Comparison of ENCODE assay signal across 12 mouse cellular contexts in the genomic region with DNA sequence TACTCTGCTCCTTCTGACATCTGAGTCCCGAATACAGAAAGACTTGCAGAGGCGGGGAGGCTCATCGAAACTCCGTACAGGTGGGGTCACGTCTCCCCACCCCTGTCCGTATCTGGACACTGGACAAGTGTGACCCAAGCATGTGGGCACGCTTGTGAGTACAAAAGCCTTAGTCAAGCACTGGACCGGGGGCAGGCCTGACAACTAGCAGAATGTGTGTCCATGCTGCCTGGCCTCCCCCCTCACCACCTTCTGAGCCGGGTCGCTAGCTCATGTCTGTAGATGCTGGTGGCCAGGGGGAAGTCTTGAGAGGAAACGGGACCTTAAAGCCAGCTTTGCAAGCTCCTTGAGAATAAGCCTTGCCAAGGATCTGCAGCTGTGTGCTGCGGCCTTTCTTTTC. TPM values are rescaled to one million over a fixed set of nuclear protein-coding genes. Genes with fewer than 3 reads are reported as not detected.
DNase-seq lines count a peak whose midpoint lies in the region; ATAC-seq and TF ChIP-seq lines count a peak whose summit lies in the region.
"Had no signal": no experiment of that assay in that cellular context is flagged by ENCODE, and none has a peak within 500 bp of the region (broad histone marks: within the 10 kb centered on the region; RNA-seq: fewer than 3 reads in every experiment).

No protein-coding gene starts in this region.

- WGBS in forebrain, embryonic 10.5 days, result 65% methylated on average over 12 of the region's 12 CpGs
- WGBS in forebrain, embryonic 14.5 days, result 63% methylated on average over 12 of the region's 12 CpGs
- 61% methylated on average over 12 of the region's 12 CpGs for WGBS in intestine, embryonic 16.5 days
- WGBS in intestine, embryonic 15.5 days, result 59% methylated on average over 12 of the region's 12 CpGs
- 58% methylated on average over 12 of the region's 12 CpGs for WGBS in thymus, adult 2 months

- H3K4me1 ChIP-seq in forebrain, embryonic 10.5 days, result peaks cover 87% of the 10 kb centered on the region
- H3K4me1 ChIP-seq in forebrain, embryonic 14.5 days (ENCODE audit: control insufficient read depth, insufficient read depth, low read length), result peaks cover 42% of the 10 kb centered on the region
- peaks cover 71% of the 10 kb centered on the region for H3K4me1 ChIP-seq in intestine, embryonic 16.5 days (ENCODE audit: control insufficient read depth, insufficient read depth, low read length)
- peaks cover 61% of the 10 kb centered on the region for H3K4me1 ChIP-seq in intestine, embryonic 15.5 days (replicated peaks)
- H3K4me1 ChIP-seq in thymus, adult 2 months (replicated peaks; ENCODE audit: control insufficient read depth, insufficient read depth, low read length), result peaks cover 67% of the 10 kb centered on the region

- no peak overlapping the region for H3K4me2 ChIP-seq in forebrain, embryonic 14.5 days (ENCODE audit: low read length)
- no peak overlapping the region for H3K4me2 ChIP-seq in intestine, embryonic 16.5 days (ENCODE audit: low read depth, low read length)
- H3K4me2 ChIP-seq in intestine, embryonic 15.5 days (replicated peaks), result no peak overlapping the region

- no peak for DNase-seq in forebrain, embryonic 10.5 days (ENCODE audit: extremely low spot score, low spot score)
- DNase-seq in forebrain, embryonic 14.5 days (ENCODE audit: low spot score), result no peak
- no peak for DNase-seq in thymus, adult 2 months
- no peak for DNase-seq in thymus, adult 18-20 months
- DNase-seq in urinary bladder, adult 18-20 months (ENCODE audit: low spot score in 2 of 2), result no peak
- no peak for DNase-seq in yolk sac, embryonic 10.5 days (ENCODE audit: low spot score)
- DNase-seq: cerebellum, adult 2 months; kidney, postnatal 14 days; layer of hippocampus, postnatal 36 days; spleen, adult 18-20 months had no signal

- TF ChIP-seq POLR2A in thymus, adult 2 months (IDR thresholded peaks at IDR 0.05; ENCODE audit: control insufficient read depth, extremely low read depth, insufficient read depth, low read length, poor library complexity), result no peak

- no peak overlapping the region for H3K4me3 ChIP-seq in forebrain, embryonic 10.5 days
- no peak overlapping the region for H3K4me3 ChIP-seq in forebrain, embryonic 14.5 days (ENCODE audit: low read depth, low read length)
- H3K4me3 ChIP-seq in intestine, embryonic 16.5 days (ENCODE audit: low read length), result no peak overlapping the region
- H3K4me3 ChIP-seq in intestine, embryonic 15.5 days (replicated peaks), result no peak overlapping the region
- no peak overlapping the region for H3K4me3 ChIP-seq in thymus, adult 2 months (ENCODE audit: control insufficient read depth, insufficient read depth, low read length)

- no peak for TF ChIP-seq CTCF in thymus, adult 2 months (IDR thresholded peaks at IDR 0.05; ENCODE audit: borderline replicate concordance, control insufficient read depth, extremely low read depth, insufficient read depth, low read length, poor library complexity)

- H3K9ac ChIP-seq in forebrain, embryonic 14.5 days (ENCODE audit: low read length), result no peak overlapping the region; the same call in 1 of the 2 replicates
- H3K9ac ChIP-seq in intestine, embryonic 16.5 days (ENCODE audit: low read depth, low read length), result 0 out of 2 replicates have a peak overlapping the region, but pooled peaks have one; percentile 6
- H3K9ac ChIP-seq in intestine, embryonic 15.5 days, result no peak overlapping the region

- peaks cover 26% of the 10 kb centered on the region for H3K36me3 ChIP-seq in forebrain, embryonic 10.5 days (replicated peaks)
- H3K36me3 ChIP-seq in forebrain, embryonic 14.5 days (ENCODE audit: control insufficient read depth, insufficient read depth, low read length), result peaks cover 8% of the 10 kb centered on the region
- H3K36me3 ChIP-seq in intestine, embryonic 16.5 days (ENCODE audit: control insufficient read depth, insufficient read depth, low read length), result 0 out of 2 replicates have a peak, but pooled peaks cover 2% of the 10 kb centered on the region
- H3K36me3 ChIP-seq in intestine, embryonic 15.5 days, result peaks cover 4% of the 10 kb centered on the region; the same call in 1 of the 2 replicates
- no peaks in the 10 kb centered on the region for H3K36me3 ChIP-seq in thymus, adult 2 months (ENCODE audit: control insufficient read depth, insufficient read depth, low read length)

- H3K27ac ChIP-seq in forebrain, embryonic 10.5 days, result peak overlapping the region; percentile 89
- H3K27ac ChIP-seq in forebrain, embryonic 14.5 days (ENCODE audit: low read depth, low read length), result no peak overlapping the region
- H3K27ac ChIP-seq in intestine, embryonic 16.5 days (ENCODE audit: low read length), result 0 out of 2 replicates have a peak overlapping the region, but pooled peaks have one; percentile 14
- no peak overlapping the region for H3K27ac ChIP-seq in intestine, embryonic 15.5 days
- H3K27ac ChIP-seq in thymus, adult 2 months (ENCODE audit: control insufficient read depth, insufficient read depth, low read length), result peak overlapping the region; percentile 27; the same call in 1 of the 2 replicates

- H3K9me3 ChIP-seq in forebrain, embryonic 10.5 days, result no peaks in the 10 kb centered on the region
- no peaks in the 10 kb centered on the region for H3K9me3 ChIP-seq in forebrain, embryonic 14.5 days (replicated peaks; ENCODE audit: control insufficient read depth, low read length)
- no peaks in the 10 kb centered on the region for H3K9me3 ChIP-seq in intestine, embryonic 16.5 days (ENCODE audit: control insufficient read depth, low read length)
- H3K9me3 ChIP-seq in intestine, embryonic 15.5 days, result no peaks in the 10 kb centered on the region

- H3K27me3 ChIP-seq in forebrain, embryonic 10.5 days (ENCODE audit: poor library complexity, severe bottlenecking), result no peaks in the 10 kb centered on the region
- H3K27me3 ChIP-seq in forebrain, embryonic 14.5 days (replicated peaks; ENCODE audit: control insufficient read depth, insufficient read depth, low read length), result no peaks in the 10 kb centered on the region
- H3K27me3 ChIP-seq in intestine, embryonic 16.5 days (replicated peaks; ENCODE audit: control insufficient read depth, insufficient read depth, low read length), result no peaks in the 10 kb centered on the region
- H3K27me3 ChIP-seq in intestine, embryonic 15.5 days (replicated peaks), result no peaks in the 10 kb centered on the region
- H3K27me3 ChIP-seq in thymus, adult 2 months (ENCODE audit: control insufficient read depth, insufficient read depth, low read length), result no peaks in the 10 kb centered on the region

- ATAC-seq in forebrain, embryonic 14.5 days, result no peak
- no peak for ATAC-seq in intestine, embryonic 16.5 days
- no peak for ATAC-seq in intestine, embryonic 15.5 days

RNA-seq across cellular contexts. Expression of a gene that starts 10.6 kb away (rescaled TPM):
- 59.3 and 66.1 TPM in 2 replicates for polyA plus RNA-seq in forebrain, embryonic 10.5 days (2016; fragmentation: Nextera tagmentation; extraction: Ambion mirVana)
- 42.6 and 44.3 TPM in 2 replicates for polyA plus RNA-seq in forebrain, embryonic 14.5 days (2014; fragmentation: Nextera tagmentation; extraction: Ambion mirVana)
- polyA plus RNA-seq in intestine, embryonic 16.5 days (2015; fragmentation: Nextera tagmentation; extraction: Ambion mirVana), result 81.0 and 95.2 TPM in 2 replicates
- 89.5 and 108 TPM in 2 replicates for polyA plus RNA-seq in intestine, embryonic 15.5 days (2015; fragmentation: Nextera tagmentation; extraction: Ambion mirVana)
- polyA plus RNA-seq in thymus, adult 2 months (2012; rRNA removed), result 466 and 519 TPM in 2 replicates

Comparison
In these comparisons a context has a peak if more than half of its experiments do, and no peak if none do; other contexts are left out.
1. H3K27ac ChIP-seq: peak in forebrain, embryonic 10.5 days (single experiment), intestine, embryonic 16.5 days (single experiment) and thymus, adult 2 months (single experiment); none in forebrain, embryonic 14.5 days (single experiment) and intestine, embryonic 15.5 days (single experiment).